ENCODE assay signal across 19 mouse cellular contexts in the genomic region with DNA sequence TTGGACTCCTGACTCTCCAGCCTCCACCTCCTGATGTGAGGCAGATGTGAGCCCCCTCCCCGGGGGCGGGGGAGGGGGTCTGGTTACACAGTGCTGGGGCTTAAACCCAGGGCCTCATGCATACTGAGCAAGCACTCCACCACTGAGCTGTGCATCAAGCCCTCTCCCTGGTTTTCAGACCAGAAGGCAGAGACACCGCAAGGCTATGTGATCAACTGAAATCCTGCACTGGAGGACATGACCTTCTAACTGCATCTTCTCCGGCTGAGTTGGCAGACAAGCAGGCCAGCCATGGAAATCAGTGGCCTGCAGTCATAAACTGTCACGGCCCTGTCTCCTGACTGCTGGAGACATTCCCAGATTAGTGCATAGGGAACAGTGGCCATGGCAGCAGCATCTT. TPM values are rescaled to one million over a fixed set of nuclear protein-coding genes. Genes with fewer than 3 reads are reported as not detected.
DNase-seq lines count a peak whose midpoint lies in the region; ATAC-seq and TF ChIP-seq lines count a peak whose summit lies in the region.
"Had no signal": no experiment of that assay in that cellular context is flagged by ENCODE, and none has a peak within 500 bp of the region (broad histone marks: within the 10 kb centered on the region; RNA-seq: fewer than 3 reads in every experiment).

No protein-coding gene starts in this region.

- H3K36me3 ChIP-seq in kidney, embryonic 15.5 days, result no peaks in the 10 kb centered on the region
- no peaks in the 10 kb centered on the region for H3K36me3 ChIP-seq in liver, postnatal 0 days (replicated peaks; ENCODE audit: insufficient read depth, low read length)
- no peaks in the 10 kb centered on the region for H3K36me3 ChIP-seq in thymus, adult 2 months (ENCODE audit: control insufficient read depth, insufficient read depth, low read length)
- H3K36me3 ChIP-seq: heart, embryonic 13.5 days; hindbrain, embryonic 15.5 days had no signal

- WGBS in kidney, embryonic 15.5 days, result 30% methylated on average over 5 of the region's 5 CpGs
- WGBS in liver, postnatal 0 days (ENCODE audit: insufficient replicate concordance), result 64% methylated on average over 5 of the region's 5 CpGs
- WGBS in thymus, adult 2 months, result 92% methylated on average over 5 of the region's 5 CpGs

- intact Hi-C loops in gastrocnemius, postnatal 14 days (cut with DNase I; ENCODE audit: low total_unique reads), result no loop called here

- no peak for TF ChIP-seq CTCF in liver, postnatal 0 days (IDR thresholded peaks at IDR 0.05; ENCODE audit: low read depth)
- no peak for TF ChIP-seq CTCF in thymus, adult 2 months (IDR thresholded peaks at IDR 0.05; ENCODE audit: borderline replicate concordance, control insufficient read depth, extremely low read depth, insufficient read depth, low read length, poor library complexity)

- DNase-seq in gastrocnemius, adult 18-20 months (ENCODE audit: low spot score), result peak; percentile 43
- DNase-seq in gastrocnemius, postnatal 14 days, result no peak
- no peak for DNase-seq in kidney, postnatal 36 days
- DNase-seq in adipocyte (ENCODE audit: low spot score), result peak; percentile 84
- no peak for DNase-seq in liver, postnatal 0 days
- no peak for DNase-seq in thymus, adult 2 months
- no peak for DNase-seq in left cerebral cortex, adult 8-10 months (ENCODE audit: low spot score in 2 of 2)
- DNase-seq: cerebellum, postnatal 25 days; kidney, adult 9 months; right cerebral cortex, postnatal 4 days; thymus, postnatal 4 days had no signal

- H3K4me3 ChIP-seq in kidney, embryonic 15.5 days (replicated peaks), result no peak overlapping the region
- no peak overlapping the region for H3K4me3 ChIP-seq in liver, postnatal 0 days (ENCODE audit: low read depth, low read length)
- no peak overlapping the region for H3K4me3 ChIP-seq in thymus, adult 2 months (ENCODE audit: control insufficient read depth, insufficient read depth, low read length)
- H3K4me3 ChIP-seq: heart, embryonic 13.5 days; hindbrain, embryonic 15.5 days had no signal

- TF ChIP-seq EP300 in liver, postnatal 0 days (IDR thresholded peaks at IDR 0.05; ENCODE audit: low read depth), result no peak

- ATAC-seq in kidney, embryonic 15.5 days (replicated peaks; ENCODE audit: low FRiP score), result peak; percentile 54; the same call in 1 of the 2 replicates
- ATAC-seq in liver, postnatal 0 days, result peak; percentile 20; the same call in 1 of the 2 replicates

- 0 out of 2 replicates have a peak overlapping the region, but pooled peaks have one; percentile 6 for H3K27ac ChIP-seq in kidney, embryonic 15.5 days
- H3K27ac ChIP-seq in liver, postnatal 0 days (ENCODE audit: low read depth), result no peak overlapping the region
- no peak overlapping the region for H3K27ac ChIP-seq in thymus, adult 2 months (ENCODE audit: control insufficient read depth, insufficient read depth, low read length)
- H3K27ac ChIP-seq: heart, embryonic 13.5 days; hindbrain, embryonic 15.5 days had no signal

- no peak overlapping the region for H3K4me2 ChIP-seq in kidney, embryonic 15.5 days
- H3K4me2 ChIP-seq in liver, postnatal 0 days (ENCODE audit: low read depth, low read length), result no peak overlapping the region
- H3K4me2 ChIP-seq: heart, embryonic 13.5 days; hindbrain, embryonic 15.5 days; midbrain, embryonic 11.5 days had no signal

- H3K9me3 ChIP-seq in kidney, embryonic 15.5 days (replicated peaks), result no peaks in the 10 kb centered on the region
- H3K9me3 ChIP-seq in liver, postnatal 0 days (ENCODE audit: low read length), result no peaks in the 10 kb centered on the region
- H3K9me3 ChIP-seq: hindbrain, embryonic 15.5 days had no signal

- no peak for TF ChIP-seq POLR2A in thymus, adult 2 months (IDR thresholded peaks at IDR 0.05; ENCODE audit: control insufficient read depth, extremely low read depth, insufficient read depth, low read length, poor library complexity)

- H3K9ac ChIP-seq in kidney, embryonic 15.5 days, result no peak overlapping the region
- no peak overlapping the region for H3K9ac ChIP-seq in liver, postnatal 0 days (replicated peaks)
- H3K9ac ChIP-seq: heart, embryonic 13.5 days; hindbrain, embryonic 15.5 days had no signal

- no peaks in the 10 kb centered on the region for H3K27me3 ChIP-seq in kidney, embryonic 15.5 days
- H3K27me3 ChIP-seq in liver, postnatal 0 days (ENCODE audit: insufficient read depth, low read length), result no peaks in the 10 kb centered on the region
- no peaks in the 10 kb centered on the region for H3K27me3 ChIP-seq in thymus, adult 2 months (ENCODE audit: control insufficient read depth, insufficient read depth, low read length)
- H3K27me3 ChIP-seq: heart, embryonic 13.5 days; hindbrain, embryonic 15.5 days had no signal

- H3K4me1 ChIP-seq in kidney, embryonic 15.5 days, result 0 out of 2 replicates have a peak, but pooled peaks cover 4% of the 10 kb centered on the region
- H3K4me1 ChIP-seq in liver, postnatal 0 days (ENCODE audit: insufficient read depth), result 0 out of 2 replicates have a peak, but pooled peaks cover 2% of the 10 kb centered on the region
- H3K4me1 ChIP-seq in thymus, adult 2 months (replicated peaks; ENCODE audit: control insufficient read depth, insufficient read depth, low read length), result no peaks in the 10 kb centered on the region
- H3K4me1 ChIP-seq: hindbrain, embryonic 15.5 days had no signal

RNA-seq across cellular contexts. Expression of gene Ywhag, which starts 6.2 kb away (rescaled TPM):
- 100 to 1,000 TPM; 288 to 326 TPM for total RNA-seq in gastrocnemius, adult 18-20 months (2021)
- total RNA-seq in gastrocnemius, postnatal 14 days (2021), result 100 to 1,000 TPM; 305 to 325 TPM
- polyA plus RNA-seq in kidney, embryonic 15.5 days (2015; fragmentation: Nextera tagmentation; extraction: Ambion mirVana), result 179 and 189 TPM in 2 replicates
- polyA plus RNA-seq in liver, postnatal 0 days (2015; fragmentation: Nextera tagmentation; extraction: Ambion mirVana), result 56.7 and 66.8 TPM in 2 replicates
- polyA plus RNA-seq in thymus, adult 2 months (2012; rRNA removed), result 56.5 and 73.5 TPM in 2 replicates
- total RNA-seq in left cerebral cortex, adult 8-10 months (2022), result 1,000 to 10,000 TPM; 1,072 to 1,089 (median 1,074) TPM

RNA-seq across cellular contexts. Expression of gene Ssc4d, which starts 33.7 kb away (rescaled TPM):
- total RNA-seq in gastrocnemius, adult 18-20 months (2021), result under 1 TPM; 0.57 to 0.95 TPM
- 1 to 10 TPM in 1 of 2 experiments, under 1 TPM in 1; 0.73 to 1.6 TPM for total RNA-seq in gastrocnemius, postnatal 14 days (2021)
- polyA plus RNA-seq in kidney, embryonic 15.5 days (2015; fragmentation: Nextera tagmentation; extraction: Ambion mirVana), result 9.6 and 10.1 TPM in 2 replicates
- 1.7 and 1.9 TPM in 2 replicates for polyA plus RNA-seq in liver, postnatal 0 days (2015; fragmentation: Nextera tagmentation; extraction: Ambion mirVana)
- polyA plus RNA-seq in thymus, adult 2 months (2012; rRNA removed), result 3.9 and 4.7 TPM in 2 replicates
- total RNA-seq in left cerebral cortex, adult 8-10 months (2022), result 1 to 10 TPM; 1.3 to 2.8 (median 2.0) TPM

RNA-seq across cellular contexts. Expression of gene Zp3, which starts 39.3 kb away (rescaled TPM):
- total RNA-seq in gastrocnemius, adult 18-20 months (2021), result not detected
- total RNA-seq in gastrocnemius, postnatal 14 days (2021), result not detected
- polyA plus RNA-seq in kidney, embryonic 15.5 days (2015; fragmentation: Nextera tagmentation; extraction: Ambion mirVana), result 0.30 TPM in 1 of 2 replicates, not detected in the other
- not detected in 2 replicates for polyA plus RNA-seq in liver, postnatal 0 days (2015; fragmentation: Nextera tagmentation; extraction: Ambion mirVana)
- 0.52 and 1.1 TPM in 2 replicates for polyA plus RNA-seq in thymus, adult 2 months (2012; rRNA removed)
- total RNA-seq in left cerebral cortex, adult 8-10 months (2022), result not detected
- total RNA-seq: layer of hippocampus, adult 8-10 months; liver, adult 2 months; MEL had no signal
- polyA plus RNA-seq: embryonic facial prominence, embryonic 11.5 days; liver, adult 2 months; midbrain, embryonic 11.5 days had no signal

RNA-seq across cellular contexts. Expression of gene Hspb1, which starts 52.9 kb away (rescaled TPM):
- total RNA-seq in gastrocnemius, adult 18-20 months (2021), result 100 to 1,000 TPM; 239 to 482 TPM
- 100 to 1,000 TPM; 257 to 459 TPM for total RNA-seq in gastrocnemius, postnatal 14 days (2021)
- polyA plus RNA-seq in kidney, embryonic 15.5 days (2015; fragmentation: Nextera tagmentation; extraction: Ambion mirVana), result 70.0 and 72.9 TPM in 2 replicates
- 4.5 and 9.1 TPM in 2 replicates for polyA plus RNA-seq in liver, postnatal 0 days (2015; fragmentation: Nextera tagmentation; extraction: Ambion mirVana)
- polyA plus RNA-seq in thymus, adult 2 months (2012; rRNA removed), result 73.6 and 96.8 TPM in 2 replicates
- total RNA-seq in left cerebral cortex, adult 8-10 months (2022), result 10 to 100 TPM; 10.9 to 20.6 (median 14.7) TPM
- total RNA-seq: MEL had no signal

RNA-seq across cellular contexts. Expression of gene Dtx2, which starts 54.0 kb away (rescaled TPM):
- total RNA-seq in gastrocnemius, adult 18-20 months (2021), result 1 to 10 TPM; 7.4 to 7.6 TPM
- 1 to 10 TPM; 6.7 to 7.5 TPM for total RNA-seq in gastrocnemius, postnatal 14 days (2021)
- 29.4 and 29.9 TPM in 2 replicates for polyA plus RNA-seq in kidney, embryonic 15.5 days (2015; fragmentation: Nextera tagmentation; extraction: Ambion mirVana)
- polyA plus RNA-seq in liver, postnatal 0 days (2015; fragmentation: Nextera tagmentation; extraction: Ambion mirVana), result 4.8 and 4.9 TPM in 2 replicates
- polyA plus RNA-seq in thymus, adult 2 months (2012; rRNA removed), result 75.3 and 78.8 TPM in 2 replicates
- 10 to 100 TPM in 1 of 4 experiments, 1 to 10 TPM in 3; 7.5 to 11.3 (median 9.6) TPM for total RNA-seq in left cerebral cortex, adult 8-10 months (2022)

Comparison
In these comparisons a context has a peak if more than half of its experiments do, and no peak if none do; other contexts are left out.
1. DNase-seq: peak in gastrocnemius, adult 18-20 months (single experiment) and adipocyte (single experiment); none in gastrocnemius, postnatal 14 days (single experiment), kidney, postnatal 36 days (0 of 2), liver, postnatal 0 days (single experiment), thymus, adult 2 months (single experiment) and left cerebral cortex, adult 8-10 months (0 of 2).